Mouse (Mus musculus): Measurements from ENCODE around the gene Heatr6.

DNA sequence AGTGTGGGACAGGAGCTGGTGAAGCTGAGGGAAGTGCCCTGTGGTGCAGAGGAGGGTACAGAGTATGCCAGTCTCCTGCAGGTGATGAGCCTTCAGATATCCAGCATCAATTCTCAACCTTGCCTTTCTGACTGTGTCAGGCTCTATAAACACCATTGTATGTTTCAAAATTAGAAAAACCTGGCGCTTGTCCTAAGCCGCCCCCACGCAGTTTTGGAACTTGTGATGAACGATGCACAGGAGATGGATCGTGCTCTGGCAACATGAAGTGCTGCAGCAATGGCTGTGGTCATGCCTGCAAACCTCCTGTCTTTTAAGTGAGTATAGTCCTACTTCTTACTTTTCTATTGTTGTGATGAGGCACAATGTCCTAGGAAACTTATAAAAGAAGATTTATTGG lies 43.8 kb upstream of the Heatr6 start:
- TF ChIP-seq CTCF (conservative IDR thresholded peaks at IDR 0.05 in 1 of 2, IDR thresholded peaks at IDR 0.05 in 1 of 2; ENCODE audit: low read depth in 2 of 2, low read length in 2 of 2) (no peak), EP300 (IDR thresholded peaks at IDR 0.05; ENCODE audit: low read length) (no peak), POLR2AphosphoS2 (IDR thresholded peaks at IDR 0.05; ENCODE audit: low read depth, low read length) (no peak), E2F4 (IDR thresholded peaks at IDR 0.05; ENCODE audit: insufficient replicate concordance, low read depth, low read length) (no peak), BHLHE40 (IDR thresholded peaks at IDR 0.05; ENCODE audit: low read depth, low read length) (no peak), UBTF (IDR thresholded peaks at IDR 0.05; ENCODE audit: low read depth, low read length) (no peak), MAX (IDR thresholded peaks at IDR 0.05; ENCODE audit: low read length) (no peak), USF2 (conservative IDR thresholded peaks at IDR 0.05; ENCODE audit: low read depth, low read length) (no peak), ZMIZ1 (IDR thresholded peaks at IDR 0.05; ENCODE audit: low read depth, low read length) (no peak), MAFK (IDR thresholded peaks at IDR 0.05; ENCODE audit: insufficient replicate concordance, low read length) (no peak), USF1 (IDR thresholded peaks at IDR 0.05; ENCODE audit: low read depth, low read length) (no peak), ZNF384 (IDR thresholded peaks at IDR 0.05; ENCODE audit: low read depth, low read length) (no peak), POLR2A (IDR thresholded peaks at IDR 0.05; ENCODE audit: low read depth, low read length) (no peak), ZKSCAN1 (IDR thresholded peaks at IDR 0.05; ENCODE audit: borderline replicate concordance, low read depth, low read length) (no peak)
